Mouse (Mus musculus): ENCODE results near the gene Ncdn.

Gene Ncdn

GRCm38 (mm10) chr4:126732531-126733380 is 20.5 kb downstream of the Ncdn start:
- no peak for DNase-seq (ENCODE audit: low spot score in 2 of 2)

DNA sequence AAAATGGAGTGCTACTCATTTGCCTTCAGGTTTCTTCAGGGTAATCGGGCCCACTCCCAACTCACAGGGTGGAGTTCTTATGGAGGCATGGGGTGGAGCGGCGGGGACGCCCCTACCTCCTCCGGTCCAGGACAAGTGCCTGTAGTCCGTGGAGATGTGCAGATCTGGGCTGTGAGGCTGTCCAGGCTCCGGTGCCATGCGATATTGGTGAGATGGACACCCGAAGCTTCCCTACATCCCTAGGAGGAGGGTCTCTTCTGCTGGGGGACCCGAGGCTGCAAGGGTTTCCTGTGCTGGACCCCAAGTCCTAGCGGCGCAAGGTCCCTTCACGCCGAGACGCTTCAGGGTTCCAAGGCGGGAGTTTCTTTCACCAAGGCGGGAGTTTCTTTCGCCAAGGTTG is 21.1 kb downstream of the Ncdn start:
- no peak for DNase-seq (ENCODE audit: low spot score in 2 of 2)

- no peak for DNase-seq (ENCODE audit: low spot score in 2 of 2)
Measured at GRCm38 (mm10) chr4:126707439-126707826, 45.8 kb downstream of the Ncdn start.

- DNase-seq (ENCODE audit: low spot score in 2 of 2): no peak
Measured at GRCm38 (mm10) chr4:126706630-126707438, 46.4 kb downstream of the Ncdn start.

- DNase-seq (ENCODE audit: low spot score in 2 of 2): no peak
Measured at GRCm38 (mm10) chr4:126696908-126697307, 56.3 kb downstream of the Ncdn start.

Measured in heart, adult 9 months (tissue).